In the genomic region with DNA sequence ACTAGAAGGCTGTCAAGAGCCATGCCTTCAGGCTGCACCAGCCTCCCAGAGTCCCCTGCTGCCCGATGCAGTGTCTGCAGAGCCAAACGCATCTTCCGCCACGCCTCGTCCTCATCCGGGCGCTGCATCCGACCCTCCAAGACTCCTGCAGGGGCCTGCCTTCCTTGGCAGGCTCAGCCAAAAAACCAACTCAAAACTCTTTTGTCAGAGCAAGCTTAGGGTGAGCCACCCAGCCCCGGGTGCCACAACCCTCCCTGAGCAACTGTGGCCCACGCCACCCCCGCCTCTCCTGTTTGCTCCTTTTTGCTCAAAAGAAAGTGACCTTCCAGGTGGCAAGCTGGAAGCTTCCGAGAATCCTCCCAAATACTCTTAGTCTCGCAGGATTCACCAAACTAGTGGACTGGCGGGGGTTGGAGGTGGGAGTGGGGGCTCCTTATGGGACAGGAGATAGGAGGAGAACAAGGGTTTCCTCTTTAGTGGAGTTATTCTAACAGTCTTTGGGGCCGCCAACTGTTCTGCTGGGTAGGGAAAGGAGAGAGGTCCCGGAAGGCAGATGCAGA, we compare ENCODE assay signal across 9 mouse cellular contexts. TPM values are rescaled to one million over a fixed set of nuclear protein-coding genes. Genes with fewer than 3 reads are reported as not detected.
DNase-seq lines count a peak whose midpoint lies in the region; ATAC-seq and TF ChIP-seq lines count a peak whose summit lies in the region.
"Had no signal": no experiment of that assay in that cellular context is flagged by ENCODE, and none has a peak within 500 bp of the region (broad histone marks: within the 10 kb centered on the region; RNA-seq: fewer than 3 reads in every experiment).

No protein-coding gene starts in this region.

- H3K36me3 ChIP-seq in heart, postnatal 0 days (replicated peaks; ENCODE audit: control insufficient read depth, insufficient read depth, low read length) = peaks cover 4% of the 10 kb centered on the region; the same call in 1 of the 2 replicates
- peaks cover 21% of the 10 kb centered on the region for H3K36me3 ChIP-seq in limb, embryonic 13.5 days

- peak; percentile 93 for DNase-seq in heart, adult 11 months
- no peak for DNase-seq in heart, adult 8-10 months (ENCODE audit: low spot score)
- peak; percentile 43 for DNase-seq in MN1 (ENCODE audit: low spot score)
- DNase-seq in embryo, embryonic 9.5 days (ENCODE audit: extremely low spot score) = peak; percentile 17
- DNase-seq in heart, postnatal 0 days (ENCODE audit: low spot score) = no peak
- DNase-seq in neural tube, embryonic 10.5 days (ENCODE audit: extremely low spot score, low spot score) = peak; percentile 54
- DNase-seq in urinary bladder, postnatal 14 days (ENCODE audit: low spot score) = no peak

- no peak for TF ChIP-seq EP300 in heart, postnatal 0 days (IDR thresholded peaks at IDR 0.05; ENCODE audit: low read depth)

- 0 out of 2 replicates have a peak, but pooled peaks cover 4% of the 10 kb centered on the region for H3K9me3 ChIP-seq in heart, postnatal 0 days (replicated peaks; ENCODE audit: control insufficient read depth, low read length)
- peaks cover 6% of the 10 kb centered on the region for H3K9me3 ChIP-seq in limb, embryonic 13.5 days

- no peak for TF ChIP-seq CTCF in heart, postnatal 0 days (IDR thresholded peaks at IDR 0.05; ENCODE audit: low read depth)

- ATAC-seq in heart, postnatal 0 days (ENCODE audit: insufficient read depth, low read depth) = no peak
- no peak for ATAC-seq in limb, embryonic 13.5 days (ENCODE audit: low FRiP score, low read depth)

- peak overlapping the region; percentile 81; the same call in 1 of the 2 replicates for H3K27ac ChIP-seq in heart, postnatal 0 days (ENCODE audit: low read depth)
- peak overlapping the region; percentile 90 for H3K27ac ChIP-seq in limb, embryonic 13.5 days

- 8% methylated on average over 16 of the region's 16 CpGs for WGBS in heart, postnatal 0 days
- WGBS in limb, embryonic 13.5 days = 9% methylated on average over 16 of the region's 16 CpGs

- peaks cover 12% of the 10 kb centered on the region for H3K4me1 ChIP-seq in heart, postnatal 0 days (ENCODE audit: control insufficient read depth, insufficient read depth)
- peaks cover 18% of the 10 kb centered on the region for H3K4me1 ChIP-seq in limb, embryonic 13.5 days

- peak overlapping the region; percentile 88 for H3K4me3 ChIP-seq in heart, postnatal 0 days (ENCODE audit: low read depth, low read length)
- peak overlapping the region; percentile 97 for H3K4me3 ChIP-seq in limb, embryonic 13.5 days

- H3K9ac ChIP-seq in heart, postnatal 0 days (replicated peaks; ENCODE audit: low read depth, low read length) = peak overlapping the region; percentile 95
- H3K9ac ChIP-seq in limb, embryonic 13.5 days = peak overlapping the region; percentile 98

- no peaks in the 10 kb centered on the region for H3K27me3 ChIP-seq in heart, postnatal 0 days (ENCODE audit: control insufficient read depth, insufficient read depth, low read length)
- no peaks in the 10 kb centered on the region for H3K27me3 ChIP-seq in limb, embryonic 13.5 days
- H3K27me3 ChIP-seq: Patski had no signal

- peak overlapping the region; percentile 92 for H3K4me2 ChIP-seq in heart, postnatal 0 days (ENCODE audit: low read depth, low read length)
- peak overlapping the region; percentile 97 for H3K4me2 ChIP-seq in limb, embryonic 13.5 days (replicated peaks)

RNA-seq across cellular contexts. Expression of gene Fam193b, which starts 1.1 kb away (rescaled TPM):
- 10 to 100 TPM; 11.5 to 18.3 (median 13.6) TPM for total RNA-seq in heart, adult 8-10 months (2022)
- 17.7 and 19.6 TPM in 2 replicates for total RNA-seq in heart, postnatal 0 days (2014; rRNA removed; ENCODE audit: low replicate concordance)
- 9.5 and 10.3 TPM in 2 replicates for polyA plus RNA-seq in heart, postnatal 0 days (2015; fragmentation: Nextera tagmentation; extraction: Ambion mirVana)
- 50.7 and 52.8 TPM in 2 replicates for polyA plus RNA-seq in limb, embryonic 13.5 days (2015; fragmentation: Nextera tagmentation; extraction: Ambion mirVana)

RNA-seq across cellular contexts. Expression of gene Tmed9, which starts 3.7 kb away (rescaled TPM):
- 100 to 1,000 TPM in 1 of 4 experiments, 10 to 100 TPM in 3; 80.6 to 102 (median 90.0) TPM for total RNA-seq in heart, adult 8-10 months (2022)
- total RNA-seq in heart, postnatal 0 days (2014; rRNA removed; ENCODE audit: low replicate concordance) = 22.0 and 50.3 TPM in 2 replicates
- polyA plus RNA-seq in heart, postnatal 0 days (2015; fragmentation: Nextera tagmentation; extraction: Ambion mirVana) = 78.6 and 82.0 TPM in 2 replicates
- polyA plus RNA-seq in limb, embryonic 13.5 days (2015; fragmentation: Nextera tagmentation; extraction: Ambion mirVana) = 166 and 175 TPM in 2 replicates

RNA-seq across cellular contexts. Expression of gene B4galt7, which starts 29.9 kb away (rescaled TPM):
- 1 to 10 TPM; 8.0 to 9.1 (median 8.8) TPM for total RNA-seq in heart, adult 8-10 months (2022)
- 24.5 and 37.6 TPM in 2 replicates for total RNA-seq in heart, postnatal 0 days (2014; rRNA removed; ENCODE audit: low replicate concordance)
- polyA plus RNA-seq in heart, postnatal 0 days (2015; fragmentation: Nextera tagmentation; extraction: Ambion mirVana) = 15.7 and 17.3 TPM in 2 replicates
- 34.8 and 37.3 TPM in 2 replicates for polyA plus RNA-seq in limb, embryonic 13.5 days (2015; fragmentation: Nextera tagmentation; extraction: Ambion mirVana)

RNA-seq across cellular contexts. Expression of gene Ddx41, which starts 33.3 kb away (rescaled TPM):
- total RNA-seq in heart, adult 8-10 months (2022) = 10 to 100 TPM; 11.8 to 17.0 (median 13.7) TPM
- 25.3 and 30.4 TPM in 2 replicates for total RNA-seq in heart, postnatal 0 days (2014; rRNA removed; ENCODE audit: low replicate concordance)
- polyA plus RNA-seq in heart, postnatal 0 days (2015; fragmentation: Nextera tagmentation; extraction: Ambion mirVana) = 16.3 and 17.3 TPM in 2 replicates
- 71.4 and 73.4 TPM in 2 replicates for polyA plus RNA-seq in limb, embryonic 13.5 days (2015; fragmentation: Nextera tagmentation; extraction: Ambion mirVana)

RNA-seq across cellular contexts. Expression of gene Dok3, which starts 40.7 kb away (rescaled TPM):
- 1 to 10 TPM in 3 of 4 experiments, under 1 TPM in 1; 0.97 to 3.8 (median 1.4) TPM for total RNA-seq in heart, adult 8-10 months (2022)
- 2.7 and 2.8 TPM in 2 replicates for total RNA-seq in heart, postnatal 0 days (2014; rRNA removed; ENCODE audit: low replicate concordance)
- 0.95 and 1.4 TPM in 2 replicates for polyA plus RNA-seq in heart, postnatal 0 days (2015; fragmentation: Nextera tagmentation; extraction: Ambion mirVana)
- 2.3 and 2.9 TPM in 2 replicates for polyA plus RNA-seq in limb, embryonic 13.5 days (2015; fragmentation: Nextera tagmentation; extraction: Ambion mirVana)

Comparison
In these comparisons a context has a peak if more than half of its experiments do, and no peak if none do; other contexts are left out.
1. DNase-seq: peak in heart, adult 11 months (single experiment), MN1 (single experiment), embryo, embryonic 9.5 days (single experiment) and neural tube, embryonic 10.5 days (single experiment); none in heart, adult 8-10 months (single experiment), heart, postnatal 0 days (single experiment) and urinary bladder, postnatal 14 days (single experiment).